Comparison of ENCODE assay signal across 14 mouse cellular contexts in genomic region chr16:38955296-38955695, GRCm38 (mm10).
DNase-seq lines count a peak whose midpoint lies in the region.
"Had no signal": no experiment of that assay in that cellular context is flagged by ENCODE, and none has a peak within 500 bp of the region (broad histone marks: within the 10 kb centered on the region; RNA-seq: fewer than 3 reads in every experiment).

No protein-coding gene starts in this region.

- H3K27me3 ChIP-seq in heart, embryonic 10.5 days (ENCODE audit: insufficient read depth, poor library complexity, severe bottlenecking), result no peaks in the 10 kb centered on the region
- H3K27me3 ChIP-seq: lung, embryonic 15.5 days had no signal

- 0 out of 2 replicates have a peak, but pooled peaks cover 8% of the 10 kb centered on the region for H3K4me1 ChIP-seq in heart, embryonic 10.5 days
- H3K4me1 ChIP-seq: lung, embryonic 15.5 days had no signal

- H3K9me3 ChIP-seq in heart, embryonic 10.5 days, result peaks cover 10% of the 10 kb centered on the region
- H3K9me3 ChIP-seq: lung, embryonic 15.5 days had no signal

- H3K27ac ChIP-seq in heart, embryonic 10.5 days, result no peak overlapping the region
- H3K27ac ChIP-seq: heart, adult 2 months; lung, embryonic 15.5 days had no signal

- H3K4me3 ChIP-seq in heart, embryonic 10.5 days, result no peak overlapping the region
- H3K4me3 ChIP-seq: heart, adult 2 months; lung, embryonic 15.5 days had no signal

- 56% methylated on average over 5 of the region's 5 CpGs for WGBS in heart, embryonic 10.5 days

- DNase-seq in heart, adult 11 months, result peak; percentile 70
- no peak for DNase-seq in heart, embryonic 10.5 days (ENCODE audit: low spot score)
- DNase-seq in right cerebral cortex, adult 18-20 months, result peak; percentile 24
- no peak for DNase-seq in right cerebral cortex, adult 2 months (ENCODE audit: low spot score in 2 of 2)
- peak; percentile 59 to 64 for DNase-seq in cerebellum, postnatal 36 days
- DNase-seq in right cerebral cortex, postnatal 4 days, result peak; percentile 54
- no peak for DNase-seq in gastrocnemius, postnatal 10 days
- no peak for DNase-seq in thymus, postnatal 10 days (ENCODE audit: low spot score in 2 of 2)
- DNase-seq: heart, adult 2 months; heart, postnatal 36 days; kidney, adult 8-10 months; liver; thymus, adult 2 months had no signal

- H3K36me3 ChIP-seq in heart, embryonic 10.5 days, result peaks cover 2% of the 10 kb centered on the region; the same call in 1 of the 2 replicates
- H3K36me3 ChIP-seq: lung, embryonic 15.5 days had no signal

Comparison
In these comparisons a context has a peak if more than half of its experiments do, and no peak if none do; other contexts are left out.
1. DNase-seq: peak in heart, adult 11 months (single experiment), right cerebral cortex, adult 18-20 months (single experiment), cerebellum, postnatal 36 days (2 of 2) and right cerebral cortex, postnatal 4 days (single experiment); none in heart, embryonic 10.5 days (single experiment), right cerebral cortex, adult 2 months (0 of 2), gastrocnemius, postnatal 10 days (single experiment) and thymus, postnatal 10 days (0 of 2).